Mouse (Mus musculus) gastrocnemius, adult 2 months (tissue): ENCODE results near the gene Smpd3. TPM values are rescaled to one million over a fixed set of nuclear protein-coding genes. Genes with fewer than 3 reads are reported as not detected.
"Not testable (repeated sequence)": the region's sequence is repeated elsewhere in the genome, so short reads cannot be mapped to it uniquely, and the experiment has no call there.

ENCODE experiments used
- DNase-seq: peaks from one replicate; pipeline ENCODE4 v3.0.0; 2022
- H3K27ac ChIP-seq: fragments of 200-600 bp; 2 replicates; pipeline ENCODE4 v1.8.1; 2022; ENCODE audit warnings: mild to moderate bottlenecking
- H3K4me3 ChIP-seq: fragments of 200-600 bp; 2 replicates; pipeline ENCODE4 v1.8.1; 2022; ENCODE audit warnings: mild to moderate bottlenecking, moderate library complexity
- CTCF ChIP-seq: fragments of 200-600 bp; IDR thresholded peaks from 2 replicates; pipeline ENCODE4 v1.8.1; 2022; ENCODE audit warnings: antibody characterized with exemption, mild to moderate bottlenecking, moderate library complexity
- intact Hi-C: fragments of 180-260 bp; cut with DNase I; formaldehyde crosslinking; loops from one replicate; pipeline ENCODE4 v1.15.1; 2025
- total RNA-seq, 2 experiments: library from RNA; stranded (reverse); gene quantifications; 2 replicates each; pipeline ENCODE4 v1.2.3; 2021

Smpd3 gene
- total RNA-seq, 2 experiments from 2014 or later = 0.79 to 1.9 TPM

DNA sequence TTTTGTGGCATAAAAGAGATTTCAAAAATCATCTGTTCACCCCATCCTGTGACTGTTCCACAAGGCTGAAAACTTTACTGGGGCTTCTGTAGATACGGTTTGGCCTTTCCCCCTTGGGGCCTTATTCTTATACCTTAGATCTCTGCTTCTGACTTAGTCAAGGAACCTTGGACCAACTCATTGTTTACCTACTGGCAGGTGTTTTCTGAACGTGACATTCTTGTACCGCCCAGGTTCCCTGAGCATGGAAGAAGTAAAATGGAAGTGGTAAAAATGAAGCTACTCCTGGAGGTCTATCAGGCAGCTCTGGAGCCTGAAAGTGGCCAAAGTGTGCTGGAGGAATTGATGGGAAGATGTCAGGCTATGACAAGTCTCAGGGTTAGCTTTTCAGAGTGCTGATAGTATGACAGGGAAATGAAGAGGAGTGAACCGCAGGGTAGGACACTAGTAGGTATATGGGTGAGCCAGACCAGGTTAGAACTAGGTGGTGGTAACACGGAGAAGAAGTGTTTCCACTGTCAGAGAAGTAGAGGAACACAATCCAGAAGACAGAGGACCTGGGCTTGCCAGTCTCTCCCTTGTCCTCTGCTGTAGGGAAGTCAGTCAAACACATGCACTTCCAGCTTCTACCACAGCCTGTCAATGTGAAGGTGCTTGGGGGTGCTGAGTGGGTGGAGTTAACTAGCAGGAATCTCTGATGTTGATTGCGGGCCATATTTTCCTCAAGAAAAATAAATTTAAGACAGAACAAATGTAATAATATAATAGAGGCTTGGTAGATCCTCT is 22.2 kb downstream of the Smpd3 start:
- no peak for TF ChIP-seq CTCF
- intact Hi-C loops = no loop called here
- no peak overlapping the region for H3K27ac ChIP-seq
- no peak overlapping the region for H3K4me3 ChIP-seq
- DNase-seq = no peak

DNA sequence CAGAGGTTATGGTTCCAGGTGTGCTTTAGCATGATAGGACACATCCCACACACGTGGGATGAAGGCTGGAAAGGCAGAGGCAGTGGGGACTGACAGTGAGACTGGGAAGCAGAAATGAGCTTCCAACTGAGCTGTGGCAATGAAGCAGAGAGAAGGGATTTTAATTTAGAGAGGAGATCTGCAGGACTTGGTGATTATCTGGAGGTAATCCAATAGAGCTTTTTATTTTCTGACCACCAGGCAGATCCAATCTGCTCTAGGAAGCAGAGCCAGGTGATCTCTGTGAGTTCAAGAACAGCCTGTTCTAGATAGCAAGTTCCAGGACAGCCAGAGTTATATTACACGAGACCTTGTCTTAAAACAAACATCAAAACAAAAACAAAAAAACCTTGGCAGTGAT is 24.0 kb downstream of the Smpd3 start:
- no peak for DNase-seq
- intact Hi-C loops = no loop called here

DNA sequence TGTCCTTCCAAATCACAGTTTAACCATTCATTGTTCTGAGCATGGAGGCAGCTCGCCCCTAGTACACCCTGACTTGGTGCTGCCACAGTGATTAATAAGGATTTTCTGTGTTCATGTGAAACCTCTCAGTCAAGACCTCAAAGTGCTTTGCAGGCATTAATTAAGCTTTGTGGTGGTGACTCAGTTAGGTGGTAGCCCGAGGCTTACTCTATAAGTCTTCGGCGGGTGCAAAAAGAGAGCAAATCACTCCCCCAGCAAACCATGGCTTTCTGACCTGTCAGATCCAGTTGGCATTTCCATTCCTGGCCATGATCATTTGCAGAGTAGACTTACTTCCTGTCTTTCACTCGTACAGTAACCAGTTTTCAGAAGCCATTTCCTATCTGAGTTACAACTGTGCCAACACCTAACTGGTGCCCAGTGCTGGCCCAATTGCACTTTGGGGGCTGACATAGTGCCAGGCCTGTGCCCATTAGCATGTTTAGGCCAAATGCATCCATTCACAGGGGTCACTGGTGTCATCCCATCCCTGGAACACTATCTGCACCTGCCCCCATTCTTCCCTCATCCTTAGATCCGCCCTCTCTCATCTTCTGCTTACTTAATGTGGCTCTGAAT is 24.6 kb downstream of the Smpd3 start:
- H3K27ac ChIP-seq = no peak overlapping the region
- DNase-seq = no peak
- intact Hi-C loops = no loop called here
- TF ChIP-seq CTCF = no peak
- H3K4me3 ChIP-seq = no peak overlapping the region

More for the DNA sequence above, 24.0 kb downstream of the Smpd3 start:
- no peak overlapping the region for H3K4me3 ChIP-seq
- no peak overlapping the region for H3K27ac ChIP-seq
- no peak for TF ChIP-seq CTCF

GRCm38 (mm10) chr8:106311967-106312366 is 25.8 kb downstream of the Smpd3 start:
- peak; percentile 35; the same call in 1 of the 2 replicates for TF ChIP-seq CTCF
- Histone ChIP-seq H3K27ac (no peak overlapping the region), H3K4me3 (no peak overlapping the region)
- intact Hi-C loops = no loop called here
- no peak for DNase-seq

DNA sequence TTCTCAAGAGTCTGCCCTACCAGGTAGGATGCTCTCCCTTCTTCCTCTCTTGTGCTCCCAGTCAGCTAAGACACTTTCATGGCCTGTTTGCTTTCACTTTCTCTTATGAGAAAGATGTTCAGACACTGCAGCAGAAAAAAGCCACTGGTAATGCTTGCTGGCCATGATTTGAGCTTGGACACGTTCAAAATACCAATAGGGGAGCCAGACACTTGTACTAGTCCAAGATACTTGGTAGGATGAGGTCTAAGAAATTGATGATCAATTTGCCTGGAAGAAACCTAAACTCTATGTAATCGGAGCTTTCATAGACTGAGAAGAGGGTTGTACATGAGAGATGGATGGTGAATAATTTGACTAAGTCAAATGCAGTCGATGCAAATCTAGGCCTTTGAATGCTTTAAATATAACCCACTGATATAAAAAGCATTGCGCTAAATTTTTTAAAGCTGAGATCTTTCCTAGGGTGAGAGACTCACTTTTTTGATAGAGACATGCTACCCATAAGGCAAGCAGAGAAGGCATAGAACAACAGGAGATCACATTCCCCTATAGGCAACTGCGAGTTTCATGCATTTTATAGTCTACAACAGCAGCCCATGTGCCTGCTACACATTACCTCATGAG is 27.6 kb downstream of the Smpd3 start:
- no peak overlapping the region for H3K4me3 ChIP-seq
- intact Hi-C loops = no loop called here
- TF ChIP-seq CTCF = no peak
- DNase-seq = no peak
- no peak overlapping the region for H3K27ac ChIP-seq

DNA sequence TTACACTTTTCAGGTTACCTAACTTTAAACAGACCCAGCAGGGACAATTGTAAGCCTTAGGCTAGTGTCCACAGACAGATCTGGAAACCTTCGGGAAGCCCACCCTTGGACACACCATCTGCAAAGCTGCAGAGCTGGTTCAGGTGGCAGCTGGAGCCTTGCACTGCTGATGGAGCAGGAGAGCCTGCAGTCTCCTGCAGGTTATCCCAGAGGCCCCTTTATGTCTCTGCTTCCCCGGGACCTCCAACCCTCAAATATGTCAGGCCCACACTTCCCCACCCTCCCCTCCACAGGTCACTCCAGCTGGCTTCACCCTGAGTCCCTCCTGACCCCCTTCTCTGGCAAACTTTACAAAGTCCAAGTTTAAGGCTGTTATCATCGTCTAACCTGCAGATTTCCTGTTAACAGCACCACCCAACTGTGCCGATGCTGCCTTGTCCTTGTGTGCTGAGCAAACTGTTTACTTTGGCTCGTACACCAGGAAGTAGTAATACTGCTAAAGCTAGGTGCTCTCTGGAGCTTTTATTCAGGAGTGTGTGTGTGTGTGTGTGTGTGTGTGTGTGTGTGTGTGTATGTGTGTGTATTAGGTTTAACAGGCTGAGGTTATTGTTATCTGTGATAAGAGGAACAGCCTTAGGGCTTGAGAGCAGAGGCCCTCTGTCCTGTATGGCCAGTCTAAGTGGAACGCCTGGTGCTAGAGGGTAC is 29.6 kb downstream of the Smpd3 start:
- intact Hi-C loops, H3K4me3 ChIP-seq: not testable (repeated sequence)
- H3K27ac ChIP-seq = peak overlapping the region; percentile 74
- DNase-seq = peak; percentile 25

DNA sequence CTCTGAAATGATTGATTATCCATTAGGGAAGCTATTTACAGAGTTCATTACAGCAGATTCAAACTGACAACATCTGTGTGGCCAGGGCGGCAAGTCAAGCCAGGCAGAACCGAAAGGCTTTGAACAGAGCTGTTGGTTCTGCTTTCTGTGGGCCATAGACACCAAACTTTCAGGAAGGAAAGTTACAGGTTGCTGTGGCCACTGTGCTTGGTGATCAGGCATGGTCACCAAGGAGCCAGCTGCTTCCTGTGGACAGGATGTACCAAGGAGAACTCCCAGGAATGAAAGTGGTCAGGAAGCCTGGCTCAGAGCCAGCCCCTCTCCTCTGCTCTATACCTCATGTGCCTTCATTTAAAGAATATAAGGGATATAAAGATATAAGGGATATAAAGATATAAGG is 30.2 kb downstream of the Smpd3 start:
- no peak for TF ChIP-seq CTCF
- DNase-seq = peak; percentile 33
- H3K4me3 ChIP-seq = no peak overlapping the region
- intact Hi-C loops = no loop called here
- H3K27ac ChIP-seq = peak overlapping the region; percentile 74

- DNase-seq, H3K27ac ChIP-seq, intact Hi-C loops, H3K4me3 ChIP-seq: not testable (repeated sequence)
Observed at GRCm38 (mm10) chr8:106306711-106307248, 31.0 kb downstream of the Smpd3 start.

DNA sequence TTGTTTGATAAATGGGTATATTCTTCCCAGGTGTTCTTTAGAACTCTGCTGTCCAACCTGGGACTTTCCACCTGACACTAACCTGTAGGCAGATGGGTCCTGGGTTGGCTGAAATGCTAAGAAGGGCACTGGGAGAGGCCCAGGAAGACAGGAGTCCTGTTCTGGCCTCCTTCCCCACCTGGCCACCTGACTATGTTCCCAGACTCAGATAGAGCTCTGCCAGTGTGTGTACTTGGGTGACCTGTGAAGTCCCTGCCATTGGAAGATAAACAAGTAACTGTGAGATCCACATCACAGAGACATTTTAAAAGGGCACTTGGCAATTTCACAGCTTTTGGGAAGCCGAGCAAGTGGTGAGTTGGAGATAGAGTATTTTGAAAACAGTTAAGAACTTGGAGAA is 31.7 kb downstream of the Smpd3 start:
- Histone ChIP-seq H3K4me3 (no peak overlapping the region), H3K27ac (no peak overlapping the region)
- no peak for TF ChIP-seq CTCF
- intact Hi-C loops = no loop called here
- DNase-seq = no peak

- intact Hi-C loops = no loop called here
- DNase-seq = no peak
- no peak for TF ChIP-seq CTCF
Observed at GRCm38 (mm10) chr8:106305301-106305700, 32.5 kb downstream of the Smpd3 start.

GRCm38 (mm10) chr8:106304321-106304720 is 33.5 kb downstream of the Smpd3 start:
- no peak for TF ChIP-seq CTCF
- H3K4me3 ChIP-seq = no peak overlapping the region
- DNase-seq = no peak
- intact Hi-C loops = no loop called here
- H3K27ac ChIP-seq = no peak overlapping the region

More at GRCm38 (mm10) chr8:106305301-106305700, 32.5 kb downstream of the Smpd3 start:
- no peak overlapping the region for H3K4me3 ChIP-seq
- H3K27ac ChIP-seq = no peak overlapping the region
